Mouse (Mus musculus): ENCODE measurements around the gene Vmn1r185.
"Not testable (repeated sequence)": the region's sequence is repeated elsewhere in the genome, so short reads cannot be mapped to it uniquely, and the experiment has no call there.

The Vmn1r185 gene

DNA sequence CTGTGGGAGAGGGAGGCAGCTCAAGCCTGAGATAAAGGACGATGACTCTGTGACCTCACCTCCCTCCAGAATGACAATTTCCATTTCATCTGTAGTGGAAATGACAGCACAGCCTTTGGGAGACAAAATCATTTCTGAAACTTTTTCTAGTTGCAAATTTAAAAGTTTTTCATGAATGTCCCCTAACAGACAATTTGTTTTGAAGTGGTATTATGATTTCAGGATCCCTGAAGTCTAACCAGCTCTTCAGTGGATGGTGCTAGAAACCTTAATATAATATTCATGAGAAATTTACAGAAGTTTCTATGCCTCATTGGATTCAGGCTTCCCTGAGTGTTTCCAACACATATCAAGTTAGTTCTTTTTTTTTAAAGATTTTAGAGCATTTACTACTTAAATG lies at the start of gene Vmn1r185:
Vmn1r185 (minus strand) TSS at position 101 of the 400 bp plus-strand sequence.
- in situ Hi-C loops (cut with MboI; ENCODE audit: unreplicated experiment in 2 of 2): not testable (repeated sequence)

DNA sequence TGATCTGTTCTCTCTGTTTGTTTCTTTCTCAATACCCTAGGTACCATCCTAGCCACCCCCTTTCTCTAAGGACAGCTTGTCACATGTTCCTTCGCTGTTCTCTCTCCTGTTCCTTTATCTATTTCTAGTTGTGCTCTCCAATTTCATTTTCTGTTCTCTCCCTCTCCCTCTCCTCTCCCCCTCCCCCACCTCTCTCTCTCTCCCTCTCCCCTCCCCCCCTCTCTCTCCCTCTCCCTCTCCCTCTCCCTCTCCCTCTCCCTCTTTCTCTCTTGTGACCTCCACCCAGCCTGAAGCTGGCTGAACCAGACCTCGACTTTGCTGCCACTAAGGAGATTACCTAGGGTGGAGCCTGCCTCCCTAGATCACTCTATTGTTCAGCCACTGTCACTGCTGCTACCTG lies 49.2 kb upstream of the Vmn1r185 start:
- in situ Hi-C loops (cut with MboI; ENCODE audit: unreplicated experiment in 2 of 2): not testable (repeated sequence)

GRCm38 (mm10) chr7:26666011-26666410 lies 47.7 kb upstream of the Vmn1r185 start:
- in situ Hi-C loops (cut with MboI; ENCODE audit: unreplicated experiment in 2 of 2): no loop called here

DNA sequence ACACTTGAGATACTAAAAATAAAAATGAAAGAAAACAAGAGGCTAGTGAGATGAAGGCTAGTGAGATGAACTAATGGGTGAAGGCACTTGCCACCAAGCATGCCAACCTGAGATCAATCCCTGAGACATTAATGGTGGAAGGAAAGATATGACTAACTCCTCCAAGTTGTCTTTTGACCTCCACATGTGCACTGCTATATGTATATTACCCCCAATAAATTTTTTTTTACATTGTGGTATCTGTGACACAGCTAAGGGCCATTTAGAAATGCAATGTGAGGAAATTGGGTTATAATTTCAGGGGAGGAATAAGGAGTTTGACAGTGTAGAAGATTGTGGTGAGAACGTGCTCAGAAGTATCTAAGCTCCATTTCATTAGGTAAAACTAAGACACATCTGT lies 28.5 kb downstream of the Vmn1r185 start:
- in situ Hi-C loops (cut with MboI; ENCODE audit: unreplicated experiment in 2 of 2): no loop called here

GRCm38 (mm10) chr7:26589077-26589476 lies 29.2 kb downstream of the Vmn1r185 start:
- in situ Hi-C loops (cut with MboI; ENCODE audit: unreplicated experiment in 2 of 2): no loop called here

Measured in v-Abl transformed pro-B cells (cell line).